ENCODE assay signal across 17 mouse cellular contexts in genomic region chr16:57416049-57416448, GRCm38 (mm10).
DNase-seq lines count a peak whose midpoint lies in the region; ATAC-seq and TF ChIP-seq lines count a peak whose summit lies in the region.
"Had no signal": no experiment of that assay in that cellular context is flagged by ENCODE, and none has a peak within 500 bp of the region (broad histone marks: within the 10 kb centered on the region; RNA-seq: fewer than 3 reads in every experiment).

No protein-coding gene starts in this region.

- H3K27me3 ChIP-seq in forebrain, embryonic 14.5 days (replicated peaks; ENCODE audit: control insufficient read depth, insufficient read depth, low read length): no peaks in the 10 kb centered on the region
- no peaks in the 10 kb centered on the region for H3K27me3 ChIP-seq in forebrain, embryonic 12.5 days
- H3K27me3 ChIP-seq in intestine, embryonic 14.5 days (replicated peaks; ENCODE audit: control insufficient read depth, insufficient read depth, low read length): no peaks in the 10 kb centered on the region
- no peaks in the 10 kb centered on the region for H3K27me3 ChIP-seq in intestine, postnatal 0 days (replicated peaks; ENCODE audit: control insufficient read depth, insufficient read depth, low read length)
- H3K27me3 ChIP-seq in limb, embryonic 12.5 days: no peaks in the 10 kb centered on the region
- H3K27me3 ChIP-seq in kidney, adult 2 months (replicated peaks; ENCODE audit: control insufficient read depth, insufficient read depth, low read length): no peaks in the 10 kb centered on the region
- H3K27me3 ChIP-seq: hindbrain, embryonic 13.5 days; lung, embryonic 15.5 days; midbrain, embryonic 13.5 days; neural tube, embryonic 13.5 days had no signal

- no peak overlapping the region for H3K4me3 ChIP-seq in forebrain, embryonic 14.5 days (ENCODE audit: low read depth, low read length)
- H3K4me3 ChIP-seq in forebrain, embryonic 12.5 days (replicated peaks): no peak overlapping the region
- no peak overlapping the region for H3K4me3 ChIP-seq in intestine, embryonic 14.5 days (ENCODE audit: low read depth, low read length)
- H3K4me3 ChIP-seq in intestine, postnatal 0 days (ENCODE audit: low read depth, low read length): no peak overlapping the region
- no peak overlapping the region for H3K4me3 ChIP-seq in limb, embryonic 12.5 days (replicated peaks)
- H3K4me3 ChIP-seq in kidney, adult 2 months (ENCODE audit: insufficient read depth, low read depth, low read length): no peak overlapping the region
- H3K4me3 ChIP-seq: heart, embryonic 10.5 days; hindbrain, embryonic 13.5 days; lung, embryonic 15.5 days; midbrain, embryonic 13.5 days; neural tube, embryonic 13.5 days had no signal

- WGBS in forebrain, embryonic 14.5 days: 62% methylated on average over 2 of the region's 2 CpGs
- 66% methylated on average over 2 of the region's 2 CpGs for WGBS in forebrain, embryonic 12.5 days
- 28% methylated on average over 2 of the region's 2 CpGs for WGBS in intestine, embryonic 14.5 days
- WGBS in intestine, postnatal 0 days: 67% methylated on average over 2 of the region's 2 CpGs
- 21% methylated on average over 2 of the region's 2 CpGs for WGBS in limb, embryonic 12.5 days
- WGBS in kidney, adult 2 months: 55% methylated on average over 2 of the region's 2 CpGs

- no peak for TF ChIP-seq CTCF in intestine, postnatal 0 days (IDR thresholded peaks at IDR 0.05; ENCODE audit: low read depth)
- TF ChIP-seq CTCF in brain, embryonic 14.5 days (IDR thresholded peaks at IDR 0.05; ENCODE audit: borderline replicate concordance, extremely low read depth, insufficient read depth, insufficient read length): no peak
- no peak for TF ChIP-seq CTCF in kidney, adult 2 months (conservative IDR thresholded peaks at IDR 0.05; ENCODE audit: insufficient read depth, insufficient read length, low read depth, low read length)

- H3K36me3 ChIP-seq in forebrain, embryonic 14.5 days (ENCODE audit: control insufficient read depth, insufficient read depth, low read length): no peaks in the 10 kb centered on the region
- H3K36me3 ChIP-seq in forebrain, embryonic 12.5 days (replicated peaks): no peaks in the 10 kb centered on the region
- H3K36me3 ChIP-seq in intestine, embryonic 14.5 days (ENCODE audit: control insufficient read depth, insufficient read depth, low read length): no peaks in the 10 kb centered on the region
- H3K36me3 ChIP-seq in intestine, postnatal 0 days (ENCODE audit: control insufficient read depth, insufficient read depth): no peaks in the 10 kb centered on the region
- H3K36me3 ChIP-seq in limb, embryonic 12.5 days: no peaks in the 10 kb centered on the region
- no peaks in the 10 kb centered on the region for H3K36me3 ChIP-seq in kidney, adult 2 months (ENCODE audit: control insufficient read depth, insufficient read depth, low read length)
- H3K36me3 ChIP-seq: heart, embryonic 10.5 days; hindbrain, embryonic 13.5 days; lung, embryonic 15.5 days; midbrain, embryonic 13.5 days; neural tube, embryonic 13.5 days had no signal

- no peaks in the 10 kb centered on the region for H3K4me1 ChIP-seq in forebrain, embryonic 14.5 days (ENCODE audit: control insufficient read depth, insufficient read depth, low read length)
- no peaks in the 10 kb centered on the region for H3K4me1 ChIP-seq in forebrain, embryonic 12.5 days
- peaks cover 12% of the 10 kb centered on the region; the same call in 1 of the 2 replicates for H3K4me1 ChIP-seq in intestine, embryonic 14.5 days (replicated peaks; ENCODE audit: control insufficient read depth, insufficient read depth, low read length)
- H3K4me1 ChIP-seq in intestine, postnatal 0 days (replicated peaks; ENCODE audit: control insufficient read depth, insufficient read depth, low read length): no peaks in the 10 kb centered on the region
- peaks cover 25% of the 10 kb centered on the region for H3K4me1 ChIP-seq in limb, embryonic 12.5 days (replicated peaks)
- peaks cover 2% of the 10 kb centered on the region; the same call in 1 of the 2 replicates for H3K4me1 ChIP-seq in kidney, adult 2 months (ENCODE audit: control insufficient read depth, insufficient read depth, low read length)
- H3K4me1 ChIP-seq: hindbrain, embryonic 13.5 days; midbrain, embryonic 13.5 days; neural tube, embryonic 13.5 days had no signal

- peak; percentile 34; the same call in 1 of the 2 replicates for ATAC-seq in forebrain, embryonic 14.5 days
- no peak for ATAC-seq in forebrain, embryonic 12.5 days (ENCODE audit: low FRiP score)
- ATAC-seq in intestine, embryonic 14.5 days (replicated peaks; ENCODE audit: low FRiP score, low TSS enrichment, low read depth): no peak
- no peak for ATAC-seq in intestine, postnatal 0 days
- ATAC-seq in limb, embryonic 12.5 days (ENCODE audit: insufficient number of reproducible peaks, insufficient read depth, low FRiP score, low TSS enrichment, low read depth): no peak
- no peak for ATAC-seq in erythroid progenitor cell, adult 5-6 weeks (replicated peaks; ENCODE audit: low FRiP score, poor library complexity, severe bottlenecking)
- ATAC-seq: midbrain, embryonic 13.5 days had no signal

- no peak for DNase-seq in forebrain, embryonic 14.5 days (ENCODE audit: low spot score)
- DNase-seq in intestine, embryonic 14.5 days (ENCODE audit: low spot score): no peak
- peak; percentile 46 for DNase-seq in brain, embryonic 14.5 days (ENCODE audit: low read depth)
- DNase-seq in kidney, adult 2 months: no peak
- DNase-seq: adrenal gland, postnatal 14 days; cerebellum, adult 11-12 months; right cerebral cortex, postnatal 14 days had no signal

- no peak for TF ChIP-seq POLR2A in brain, embryonic 14.5 days (IDR thresholded peaks at IDR 0.05; ENCODE audit: borderline replicate concordance, extremely low read depth, insufficient read depth, insufficient read length, poor library complexity, severe bottlenecking)
- no peak for TF ChIP-seq POLR2A in kidney, adult 2 months (IDR thresholded peaks at IDR 0.05; ENCODE audit: low read depth, low read length)

- no peak overlapping the region for H3K4me2 ChIP-seq in forebrain, embryonic 14.5 days (ENCODE audit: low read length)
- H3K4me2 ChIP-seq in forebrain, embryonic 12.5 days: no peak overlapping the region
- no peak overlapping the region for H3K4me2 ChIP-seq in intestine, embryonic 14.5 days (ENCODE audit: low read length)
- H3K4me2 ChIP-seq in intestine, postnatal 0 days (replicated peaks; ENCODE audit: low read depth): no peak overlapping the region
- H3K4me2 ChIP-seq in limb, embryonic 12.5 days: no peak overlapping the region
- H3K4me2 ChIP-seq: hindbrain, embryonic 13.5 days; lung, embryonic 15.5 days; midbrain, embryonic 13.5 days; neural tube, embryonic 13.5 days had no signal

- H3K9me3 ChIP-seq in forebrain, embryonic 14.5 days (replicated peaks; ENCODE audit: control insufficient read depth, low read length): no peaks in the 10 kb centered on the region
- H3K9me3 ChIP-seq in forebrain, embryonic 12.5 days: no peaks in the 10 kb centered on the region
- no peaks in the 10 kb centered on the region for H3K9me3 ChIP-seq in intestine, embryonic 14.5 days (ENCODE audit: control insufficient read depth, low read length)
- H3K9me3 ChIP-seq in intestine, postnatal 0 days (ENCODE audit: control insufficient read depth): no peaks in the 10 kb centered on the region
- 0 out of 2 replicates have a peak, but pooled peaks cover 4% of the 10 kb centered on the region for H3K9me3 ChIP-seq in limb, embryonic 12.5 days
- H3K9me3 ChIP-seq: heart, embryonic 10.5 days; hindbrain, embryonic 13.5 days; lung, embryonic 15.5 days; midbrain, embryonic 13.5 days; neural tube, embryonic 13.5 days had no signal

- no peak overlapping the region for H3K27ac ChIP-seq in forebrain, embryonic 14.5 days (ENCODE audit: low read depth, low read length)
- no peak overlapping the region for H3K27ac ChIP-seq in forebrain, embryonic 12.5 days
- H3K27ac ChIP-seq in intestine, embryonic 14.5 days (ENCODE audit: low read depth): 0 out of 2 replicates have a peak overlapping the region, but pooled peaks have one; percentile 10
- H3K27ac ChIP-seq in intestine, postnatal 0 days (ENCODE audit: low read depth, low read length): no peak overlapping the region
- 0 out of 2 replicates have a peak overlapping the region, but pooled peaks have one; percentile 5 for H3K27ac ChIP-seq in limb, embryonic 12.5 days
- H3K27ac ChIP-seq in kidney, adult 2 months (ENCODE audit: insufficient read depth, low read depth, low read length): no peak overlapping the region
- H3K27ac ChIP-seq: hindbrain, embryonic 13.5 days; kidney, postnatal 0 days; lung, embryonic 15.5 days; midbrain, embryonic 13.5 days; neural tube, embryonic 13.5 days had no signal

- H3K9ac ChIP-seq in forebrain, embryonic 14.5 days (ENCODE audit: low read length): no peak overlapping the region
- no peak overlapping the region for H3K9ac ChIP-seq in forebrain, embryonic 12.5 days
- H3K9ac ChIP-seq in intestine, embryonic 14.5 days (ENCODE audit: low read length): no peak overlapping the region
- H3K9ac ChIP-seq in intestine, postnatal 0 days (ENCODE audit: low read depth, low read length): no peak overlapping the region
- H3K9ac ChIP-seq in limb, embryonic 12.5 days (replicated peaks): no peak overlapping the region
- H3K9ac ChIP-seq: hindbrain, embryonic 13.5 days; lung, embryonic 15.5 days; midbrain, embryonic 13.5 days; neural tube, embryonic 13.5 days had no signal

Comparison
In these comparisons a context has a peak if more than half of its experiments do, and no peak if none do; other contexts are left out.
1. H3K27ac ChIP-seq: peak in intestine, embryonic 14.5 days (single experiment) and limb, embryonic 12.5 days (single experiment); none in forebrain, embryonic 14.5 days (single experiment), forebrain, embryonic 12.5 days (single experiment), intestine, postnatal 0 days (single experiment) and kidney, adult 2 months (single experiment).